Mouse (Mus musculus): ENCODE measurements around the gene Fam131b.

Fam131b gene

DNA sequence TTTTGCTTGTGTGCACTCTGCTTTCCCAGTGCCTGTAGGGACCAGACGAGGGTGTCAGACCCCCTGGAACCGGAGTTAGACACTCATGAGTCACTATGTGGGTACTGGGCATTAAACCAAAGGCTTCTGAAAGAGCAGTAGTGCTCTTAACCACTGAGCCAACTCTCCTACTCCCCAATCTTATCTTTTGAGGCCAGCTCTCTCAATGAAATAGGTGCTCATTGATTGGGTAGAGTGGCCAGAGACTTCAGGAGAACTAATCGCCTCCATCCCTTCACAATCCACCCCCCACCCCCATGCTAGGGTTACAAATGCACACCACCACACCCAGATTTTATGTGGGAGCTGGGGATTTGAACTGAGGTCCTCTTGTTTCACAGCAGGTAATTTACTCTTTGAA, 4.3 kb upstream of the Fam131b start:
- DNase-seq (ENCODE audit: low read depth, low spot score), result no peak

GRCm38 (mm10) chr6:42326509-42326908, 2.1 kb upstream of the Fam131b start:
- no peak for DNase-seq (ENCODE audit: low read depth, low spot score)

GRCm38 (mm10) chr6:42325268-42325609, 796 bp upstream of the Fam131b start:
- DNase-seq (ENCODE audit: low read depth, low spot score), result peak; percentile 76

DNA sequence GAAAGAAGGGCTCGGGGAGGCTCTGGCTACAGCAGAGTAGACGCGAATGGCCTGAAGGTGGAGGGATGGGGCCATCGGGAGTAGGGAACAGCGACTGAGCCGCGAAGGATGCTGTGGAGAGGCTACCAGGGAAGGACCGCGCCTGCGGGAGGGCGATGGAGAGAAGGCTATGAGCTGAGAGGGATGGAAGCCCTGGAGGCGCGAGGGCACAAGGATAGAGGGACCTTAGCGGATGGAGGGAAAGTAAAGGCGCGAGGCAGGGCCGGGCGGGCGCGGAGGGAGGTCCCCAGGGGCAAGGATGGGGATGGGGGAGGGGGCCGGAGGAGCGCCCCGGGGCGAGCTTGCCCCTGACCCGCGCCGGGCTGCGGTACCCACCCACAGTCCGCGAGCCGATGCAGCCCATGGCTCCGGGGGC, 369 bp downstream of the Fam131b start:
- DNase-seq (ENCODE audit: low read depth, low spot score), result no peak

DNA sequence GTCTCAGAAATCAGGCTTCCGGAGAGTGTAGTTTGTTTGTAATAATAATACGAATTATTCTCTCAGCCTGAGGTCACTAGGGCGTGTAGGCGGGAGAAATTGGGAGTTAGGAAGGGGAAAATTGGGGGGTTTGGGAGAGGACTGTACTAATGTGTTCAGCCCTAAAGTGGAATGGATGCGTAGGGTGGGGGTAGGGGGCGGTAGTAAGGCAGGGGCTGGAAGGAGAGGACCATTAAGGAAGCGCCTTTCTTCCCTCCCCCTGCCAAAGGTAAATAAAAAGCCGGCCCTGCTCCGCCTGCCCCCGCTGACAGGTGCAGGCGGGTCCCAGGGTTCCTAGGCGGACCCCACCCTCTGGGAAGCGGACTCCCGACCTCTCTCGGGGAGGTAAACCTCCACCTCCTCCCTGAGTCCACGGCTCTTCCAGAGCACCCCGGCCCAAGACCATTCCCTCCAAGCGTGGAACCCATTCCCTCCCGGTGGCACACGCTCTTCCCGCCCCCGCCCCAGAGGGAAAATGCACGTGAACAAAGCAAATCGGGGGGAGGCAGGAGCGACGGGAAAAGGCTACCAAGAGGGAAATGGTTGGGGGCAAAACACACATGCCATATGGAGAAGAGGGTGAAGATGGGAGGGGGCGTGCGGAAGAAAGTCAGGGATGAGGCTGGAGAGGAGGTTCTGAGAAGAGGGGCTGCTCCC, 924 bp downstream of the Fam131b start:
- no peak for DNase-seq (ENCODE audit: low read depth, low spot score)

GRCm38 (mm10) chr6:42318293-42318692, 6.2 kb downstream of the Fam131b start:
- no peak for DNase-seq (ENCODE audit: low read depth, low spot score)

- DNase-seq (ENCODE audit: low read depth, low spot score), result peak; percentile 12
Measured at GRCm38 (mm10) chr6:42310427-42311053, 13.9 kb downstream of the Fam131b start.

DNA sequence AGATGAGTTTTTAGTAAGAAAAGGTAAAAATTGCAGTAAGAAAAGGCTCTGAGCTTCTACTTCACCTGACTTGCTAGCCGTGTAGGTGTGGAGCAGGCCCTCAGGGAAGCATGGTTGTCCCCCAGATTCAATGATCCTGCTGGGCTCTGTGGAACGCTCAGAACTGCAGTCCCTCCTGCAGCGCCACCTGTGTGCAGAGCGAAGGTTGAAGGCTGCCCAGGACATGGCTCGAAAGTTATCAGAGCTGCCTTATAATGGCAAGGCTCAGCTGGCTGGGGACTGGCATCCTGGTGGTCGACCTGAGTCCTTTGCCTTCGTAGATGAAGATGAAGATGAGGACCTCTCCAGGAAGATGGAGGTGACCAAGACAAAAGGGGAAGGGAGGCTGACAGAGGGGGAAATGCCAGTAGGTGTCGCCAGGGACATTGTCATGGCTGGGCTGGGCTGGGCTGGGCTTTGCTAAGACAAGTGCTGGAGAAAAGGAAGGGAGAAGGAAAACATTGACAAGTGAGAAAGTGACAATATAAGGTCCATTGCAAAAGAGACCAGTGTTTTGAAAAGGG, 14.5 kb downstream of the Fam131b start:
- no peak for DNase-seq (ENCODE audit: low read depth, low spot score)

- no peak for DNase-seq (ENCODE audit: low read depth, low spot score)
Measured at GRCm38 (mm10) chr6:42299362-42299761, 25.1 kb downstream of the Fam131b start.

DNA sequence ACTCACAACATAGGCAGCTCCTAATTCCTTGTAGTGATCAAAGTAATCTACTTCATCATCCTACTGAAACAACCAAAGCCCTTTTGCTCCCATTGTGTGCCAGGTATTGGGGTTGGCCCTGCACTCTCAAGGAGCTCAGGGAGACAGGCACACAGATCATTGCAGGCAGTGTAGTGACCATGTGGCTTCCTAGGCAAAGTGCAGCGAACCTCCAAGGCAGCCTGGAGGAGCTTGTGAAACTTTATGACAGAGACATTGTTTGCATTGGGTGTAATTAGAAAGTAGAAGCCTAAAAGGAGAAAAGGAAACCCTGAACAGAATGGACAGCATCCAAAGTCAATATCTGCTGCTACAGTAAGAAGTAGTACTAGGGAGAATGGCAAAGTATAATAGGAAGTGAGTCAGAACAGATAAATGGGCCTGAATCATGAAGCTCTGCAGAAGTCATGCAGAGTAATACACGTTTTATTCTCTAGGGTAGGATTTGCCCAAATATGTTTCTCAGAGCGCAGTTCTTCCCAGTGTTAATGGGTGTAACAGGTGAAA, 28.8 kb downstream of the Fam131b start:
- no peak for DNase-seq (ENCODE audit: low read depth, low spot score)

DNA sequence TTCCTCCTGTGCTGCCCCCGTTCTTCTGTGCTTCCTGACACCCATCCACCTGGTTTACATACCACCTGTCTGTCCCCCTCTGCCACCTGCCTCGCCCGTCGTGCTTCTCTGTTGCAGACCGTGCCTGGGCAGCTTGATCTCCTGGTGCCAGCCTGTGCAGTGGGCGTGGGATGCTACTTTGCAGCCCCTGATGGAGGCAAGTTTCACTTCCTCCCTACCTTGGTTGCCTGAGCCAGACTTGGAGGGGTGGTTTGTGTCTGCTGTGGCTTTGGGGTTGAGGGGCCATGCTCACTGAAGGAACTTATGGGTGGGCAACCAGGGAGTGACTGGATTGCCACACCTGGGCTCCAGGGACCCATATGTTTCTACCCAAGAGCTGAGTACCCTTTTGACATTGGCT, 31.1 kb downstream of the Fam131b start:
- peak; percentile 78 for DNase-seq (ENCODE audit: low read depth, low spot score)

GRCm38 (mm10) chr6:42287562-42287961, 36.9 kb downstream of the Fam131b start:
- no peak for DNase-seq (ENCODE audit: low read depth, low spot score)

GRCm38 (mm10) chr6:42286448-42286847, 38.0 kb downstream of the Fam131b start, which contains the start of gene Clcn1:
Clcn1 (plus strand) TSS chr6:42286685.
- no peak for DNase-seq (ENCODE audit: low read depth, low spot score)

GRCm38 (mm10) chr6:42282865-42283528, 41.4 kb downstream of the Fam131b start:
- no peak for DNase-seq (ENCODE audit: low read depth, low spot score)

GRCm38 (mm10) chr6:42276151-42276550, 48.3 kb downstream of the Fam131b start:
- DNase-seq (ENCODE audit: low read depth, low spot score), result no peak

- no peak for DNase-seq (ENCODE audit: low read depth, low spot score)
Measured at GRCm38 (mm10) chr6:42270817-42271216, 53.6 kb downstream of the Fam131b start.

DNA sequence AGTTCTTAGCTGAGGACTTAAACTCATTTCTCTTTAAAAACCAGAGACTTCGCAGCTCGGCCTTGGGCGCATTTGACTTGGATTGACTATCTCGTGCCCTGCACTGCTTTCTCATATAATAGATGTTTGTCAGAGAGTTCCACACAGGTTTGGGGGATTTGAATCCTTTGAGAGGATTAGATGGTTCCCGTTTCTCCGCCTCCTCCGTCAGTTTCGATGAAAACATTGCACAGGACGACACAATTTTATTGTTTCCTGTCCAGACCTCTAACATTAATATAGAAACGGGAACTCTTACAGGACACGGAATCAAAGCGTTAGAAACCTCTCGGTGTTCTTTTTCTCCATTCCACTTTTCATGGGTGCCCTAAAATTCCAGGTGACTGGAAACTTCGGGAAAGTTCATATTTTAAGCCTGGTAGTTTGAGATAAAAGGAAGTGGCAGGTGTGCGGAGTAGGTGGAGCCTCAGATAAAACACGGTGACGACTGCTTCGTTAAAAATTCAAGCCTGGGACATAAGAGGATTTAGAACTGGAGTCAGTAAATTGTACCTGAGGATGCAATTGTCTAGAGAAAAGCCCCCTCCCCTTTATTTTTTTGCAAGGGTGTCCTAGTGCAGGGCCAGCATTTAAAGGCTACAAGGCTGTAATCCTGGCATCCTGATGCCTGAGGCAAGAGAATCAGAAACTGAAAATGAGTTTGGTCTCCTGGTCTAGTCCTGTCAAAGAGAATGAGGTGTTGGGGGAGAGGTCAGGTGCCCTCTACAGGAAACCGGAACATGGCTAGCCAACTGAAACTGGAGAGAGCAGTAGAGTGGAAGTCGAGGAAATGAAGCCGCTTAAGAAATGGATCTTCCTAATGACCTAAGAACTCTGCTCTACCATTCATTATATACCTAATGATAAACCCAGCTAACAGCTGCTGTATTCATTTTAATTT, 58.8 kb downstream of the Fam131b start:
- peak; percentile 76 for DNase-seq (ENCODE audit: low read depth, low spot score)

Data from A20 (cell line).